Mouse (Mus musculus): ENCODE data around the gene Zfand6. TPM values are rescaled to one million over a fixed set of nuclear protein-coding genes. Genes with fewer than 3 reads are reported as not detected.

Gene Zfand6
- total RNA-seq, 2 experiments from 2014 or later: 74.9 to 75.7 TPM

DNA sequence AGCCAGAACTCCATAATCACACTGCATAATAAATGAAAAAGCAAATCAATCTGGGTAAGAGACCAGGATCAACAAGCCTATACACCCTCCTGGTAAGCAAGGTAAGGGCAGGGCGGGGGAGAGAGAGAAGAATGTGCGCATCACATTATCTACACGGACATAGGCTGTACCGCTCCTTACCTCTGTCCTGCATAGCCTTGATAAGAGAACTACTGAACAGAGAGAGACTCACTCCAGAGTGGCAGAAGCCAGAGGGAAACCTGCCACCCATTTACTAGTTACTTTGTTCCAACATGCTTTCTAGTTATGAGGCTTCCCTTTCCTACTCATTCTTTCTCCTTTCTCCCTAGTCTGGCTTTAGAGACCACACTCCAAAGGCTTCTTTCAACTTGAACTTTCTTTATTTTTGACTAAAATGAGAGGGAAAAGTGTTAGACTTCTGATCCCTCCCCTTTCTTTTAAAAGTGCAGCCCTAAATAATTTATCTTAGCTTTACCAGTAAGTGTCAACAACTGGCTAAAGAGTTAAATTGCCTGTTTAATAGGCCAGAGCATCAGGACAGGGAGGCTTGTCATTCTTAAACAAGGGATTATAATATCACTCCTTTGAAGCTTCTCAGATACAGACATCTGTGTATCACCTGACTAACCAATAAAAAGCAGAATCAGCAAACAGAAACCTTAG is 38.3 kb downstream of the Zfand6 start:
- no peak for DNase-seq

GRCm38 (mm10) chr7:84649016-84649415 is 40.7 kb downstream of the Zfand6 start:
- no peak for DNase-seq

DNA sequence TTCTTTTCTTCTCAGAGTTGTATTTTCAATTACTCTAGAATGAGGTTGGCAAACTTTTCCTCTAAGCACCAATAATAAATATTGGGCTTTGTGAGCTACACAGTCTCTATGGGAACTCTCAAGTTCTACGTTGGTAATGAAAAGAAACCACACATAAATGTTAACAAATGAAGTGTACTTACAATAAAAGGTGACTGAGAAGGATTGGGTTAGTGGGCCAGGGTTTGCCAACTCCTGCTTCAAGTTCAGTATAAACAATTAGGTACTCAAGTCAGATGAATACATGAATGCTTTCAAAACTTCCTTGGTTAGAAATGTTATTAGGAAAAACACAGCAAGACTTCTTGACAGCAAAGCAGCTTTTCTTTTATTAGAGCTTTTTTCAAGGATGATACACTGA is 43.5 kb downstream of the Zfand6 start:
- DNase-seq: no peak

DNA sequence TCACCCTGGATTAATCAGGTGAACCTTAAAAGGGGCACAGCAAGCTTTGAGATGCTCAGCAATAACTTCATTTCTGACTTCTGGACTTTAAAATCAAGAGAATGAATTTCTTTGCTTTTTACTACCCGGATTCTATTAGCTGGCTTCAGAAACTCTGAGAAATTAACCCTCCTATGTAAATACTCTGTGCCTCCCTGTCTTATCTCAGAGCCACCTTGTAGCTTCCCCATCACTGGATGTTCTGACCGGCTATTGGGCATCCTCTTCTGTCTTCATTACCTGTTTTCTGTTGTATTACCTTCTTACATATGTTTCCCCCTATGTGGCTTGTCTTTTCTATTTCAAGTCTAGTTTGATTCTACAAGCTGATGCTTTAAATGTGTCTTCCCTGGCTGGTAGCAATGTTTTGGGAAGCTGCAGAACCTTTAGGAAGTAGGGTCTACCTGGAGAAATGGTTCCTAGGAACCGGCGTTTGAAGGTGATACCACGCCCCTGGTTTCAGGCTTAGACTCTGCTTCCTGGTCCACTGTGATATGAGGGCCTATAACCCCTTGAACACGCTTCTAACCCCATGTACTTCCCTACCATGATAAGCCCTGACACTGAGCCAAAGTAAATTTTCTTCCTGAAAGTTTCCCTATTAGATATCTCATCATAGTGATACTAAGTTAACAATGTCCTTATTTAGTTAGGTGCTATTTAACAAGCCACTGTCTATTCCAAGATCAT is 46.3 kb downstream of the Zfand6 start:
- no peak for DNase-seq

DNA sequence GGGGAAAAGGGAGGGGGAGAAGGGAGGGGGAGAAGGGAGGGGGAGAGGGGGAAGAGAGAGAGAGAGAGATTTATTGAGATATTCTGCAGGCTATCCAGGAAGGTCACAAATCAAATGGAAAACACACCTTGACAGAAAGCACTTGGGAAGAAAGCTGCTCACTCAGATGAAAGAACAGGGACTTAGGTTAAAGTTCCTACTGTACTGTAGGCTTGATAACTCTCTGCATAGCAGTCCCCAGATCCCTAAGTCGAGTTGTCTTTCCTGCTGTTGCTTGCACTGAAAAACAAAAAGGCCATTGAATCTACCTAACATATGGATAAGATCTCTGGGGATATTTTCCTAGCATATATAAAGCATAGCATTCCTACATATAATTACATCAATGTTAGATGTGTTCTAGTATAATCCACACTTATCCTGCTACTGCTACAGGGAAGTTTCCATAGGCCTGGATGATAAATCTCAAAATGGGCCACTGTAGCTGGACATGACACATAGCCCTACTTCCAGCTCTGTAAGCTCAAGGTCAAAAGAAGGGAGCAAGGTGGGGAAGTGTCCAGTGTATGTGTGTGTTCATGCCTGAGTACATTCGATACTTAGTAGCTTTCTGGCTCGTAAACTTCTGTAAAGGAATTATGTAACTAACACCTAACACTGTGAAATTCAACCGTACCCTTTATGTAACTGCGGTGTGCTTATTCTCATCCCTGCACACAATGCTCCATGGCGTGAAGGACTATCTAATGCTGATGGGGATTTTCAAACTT is 47.4 kb downstream of the Zfand6 start:
- no peak for DNase-seq

DNA sequence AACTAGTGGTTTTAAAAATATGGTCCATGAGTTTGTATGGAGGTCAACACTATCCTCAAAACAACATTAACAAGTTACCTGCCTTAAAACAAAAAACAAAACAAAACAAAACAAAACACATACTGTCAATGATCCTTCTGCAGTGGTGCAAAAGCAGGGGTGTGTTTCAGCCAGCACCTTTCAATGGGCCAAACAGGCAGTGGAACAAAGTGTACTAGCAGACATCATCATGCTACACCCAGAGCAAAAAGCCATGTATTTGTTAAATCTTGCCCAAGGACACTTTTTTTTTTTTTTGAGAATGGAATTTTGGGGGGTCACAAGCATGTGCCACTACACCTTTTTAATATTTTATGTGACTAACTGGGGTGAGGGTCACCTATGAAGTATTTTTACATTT is 52.8 kb downstream of the Zfand6 start:
- no peak for DNase-seq

GRCm38 (mm10) chr7:84631878-84632277 is 57.9 kb downstream of the Zfand6 start:
- DNase-seq: no peak

DNA sequence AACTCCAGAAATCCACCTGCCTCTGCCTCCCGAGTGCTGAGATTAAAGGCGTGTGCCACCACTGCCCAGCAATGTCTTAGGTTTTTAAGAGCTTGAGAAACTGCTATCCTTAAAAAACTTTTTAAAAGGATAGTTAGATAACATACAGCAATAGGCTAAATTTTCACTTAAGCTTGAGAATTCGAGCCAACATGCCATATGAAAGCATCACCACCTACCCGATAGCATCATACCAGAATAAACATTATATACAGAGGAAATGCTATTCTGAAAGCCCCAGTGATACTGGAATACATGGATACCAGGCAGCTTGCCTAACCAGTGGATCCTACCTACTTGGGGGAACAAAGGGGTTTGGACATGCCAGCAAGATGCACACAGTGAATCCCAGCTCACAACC is 66.0 kb downstream of the Zfand6 start:
- DNase-seq: no peak

- DNase-seq: no peak
Observed at GRCm38 (mm10) chr7:84620956-84621355, 68.8 kb downstream of the Zfand6 start.

- DNase-seq: no peak
Observed at GRCm38 (mm10) chr7:84618951-84619350, 70.8 kb downstream of the Zfand6 start.

DNA sequence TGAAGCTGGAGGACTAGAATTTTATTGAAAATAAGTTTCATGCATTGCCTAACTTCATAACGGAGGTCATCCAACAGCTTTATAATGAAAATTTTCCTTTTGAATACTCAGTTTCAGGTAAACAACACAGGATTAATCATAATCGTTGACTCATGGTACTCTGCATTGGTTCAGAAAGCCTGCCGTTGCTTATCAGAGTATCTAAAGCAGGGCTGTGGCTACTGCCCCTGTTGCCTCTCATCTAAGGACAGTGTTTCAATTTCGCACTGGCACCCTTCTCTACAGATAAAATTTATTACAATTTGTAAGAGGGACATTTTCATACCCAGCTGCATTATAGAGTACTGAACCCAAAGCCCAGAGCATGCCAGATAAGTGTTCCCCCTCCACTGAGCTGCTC is 77.3 kb downstream of the Zfand6 start:
- DNase-seq: no peak

DNA sequence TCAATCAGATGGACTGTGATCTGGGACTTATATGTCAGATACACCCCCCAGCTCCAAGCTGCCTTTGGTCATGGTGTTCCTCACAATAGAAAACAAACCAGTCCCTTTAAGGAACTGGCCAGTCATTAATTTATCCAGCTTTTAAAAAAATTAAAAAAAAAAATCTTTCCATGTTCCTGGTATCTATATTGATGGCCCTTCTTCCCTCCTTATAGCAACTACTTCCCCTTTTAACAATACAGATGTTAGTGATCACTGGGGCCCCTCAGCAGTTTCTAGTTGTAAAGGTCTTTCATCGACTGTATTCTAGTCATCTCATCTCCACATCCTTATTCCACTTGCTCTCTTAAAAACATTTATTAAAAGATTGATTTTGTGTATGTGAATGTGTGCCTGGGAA is 78.2 kb downstream of the Zfand6 start:
- DNase-seq: no peak

- DNase-seq: peak; percentile 6 to 27
Observed at GRCm38 (mm10) chr7:84606293-84606749, 83.4 kb downstream of the Zfand6 start, which contains the start of gene Fah. Fah (minus strand) TSS chr7:84606722.

- DNase-seq: peak; percentile 78 to 79
Observed at GRCm38 (mm10) chr7:84605704-84606292, 84.0 kb downstream of the Zfand6 start.

DNA sequence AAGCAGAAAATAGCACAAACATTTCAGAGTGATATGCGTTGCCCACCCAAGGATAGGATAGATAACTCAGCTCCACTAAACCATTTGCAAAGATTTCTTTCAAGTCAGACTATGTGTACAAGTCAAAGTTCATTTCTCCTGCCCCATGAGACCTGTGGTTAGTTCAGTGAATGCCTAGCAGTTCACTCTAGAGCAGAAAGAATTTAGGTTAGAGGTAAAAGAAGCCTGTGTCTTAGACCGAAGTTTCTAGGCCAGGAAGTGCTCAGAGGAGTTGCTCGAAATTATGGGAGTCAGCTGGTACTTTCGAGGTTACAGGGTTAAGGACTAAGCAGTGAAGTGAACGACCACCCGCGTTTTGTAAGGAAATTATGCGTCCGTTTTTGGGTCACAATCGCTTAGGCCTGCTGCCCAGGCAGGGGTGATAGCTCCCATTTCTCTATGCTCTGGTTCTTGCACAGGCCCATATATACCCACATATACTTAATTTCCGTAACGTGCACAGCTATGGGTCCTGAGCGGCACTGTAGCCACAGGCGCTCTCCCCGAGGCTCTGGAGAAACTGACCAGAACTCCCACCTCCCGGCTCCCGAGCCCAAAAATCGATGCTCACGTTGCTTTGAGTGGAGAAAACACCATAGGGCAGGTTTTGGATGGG is 84.6 kb downstream of the Zfand6 start:
- no peak for DNase-seq

DNA sequence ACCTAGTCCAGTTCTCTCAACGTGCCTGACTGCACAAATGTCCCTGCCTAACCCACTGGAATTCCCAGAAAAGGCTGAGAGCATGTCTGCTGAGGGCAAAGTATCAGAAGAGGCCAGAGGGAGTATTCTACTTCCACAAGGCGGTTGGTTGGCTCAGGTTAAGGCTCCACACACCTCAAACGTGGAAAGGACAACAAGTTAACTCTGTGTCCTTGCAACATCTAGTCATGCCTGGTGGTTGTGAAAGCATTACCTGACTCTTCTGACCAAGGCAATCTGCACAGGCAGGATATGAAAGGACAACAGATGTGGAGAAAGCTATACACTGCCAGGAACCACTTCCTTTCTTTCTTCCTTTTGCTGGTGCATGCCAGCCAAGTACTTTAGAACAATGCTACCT is 85.3 kb downstream of the Zfand6 start:
- DNase-seq: no peak

DNA sequence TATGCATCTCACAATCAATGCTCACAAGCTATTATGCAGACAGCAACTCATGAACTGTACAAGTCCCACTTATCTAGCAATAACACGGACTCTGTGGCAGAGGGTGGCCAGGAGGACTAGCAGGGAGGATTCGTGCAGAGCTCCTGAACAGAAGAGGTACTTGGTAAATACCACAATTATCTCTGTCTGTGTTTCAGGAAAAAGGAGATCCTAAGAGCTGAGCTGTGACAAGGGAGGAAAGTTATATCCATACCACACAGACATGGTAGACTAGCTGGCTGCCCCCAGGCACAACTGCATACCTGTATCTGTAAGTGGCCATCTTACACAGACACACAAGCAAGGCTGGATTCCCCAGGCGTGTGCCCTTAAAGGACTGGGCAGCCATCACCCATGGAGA is 88.4 kb downstream of the Zfand6 start:
- DNase-seq: no peak

GRCm38 (mm10) chr7:84600631-84601030 is 89.1 kb downstream of the Zfand6 start:
- no peak for DNase-seq

DNA sequence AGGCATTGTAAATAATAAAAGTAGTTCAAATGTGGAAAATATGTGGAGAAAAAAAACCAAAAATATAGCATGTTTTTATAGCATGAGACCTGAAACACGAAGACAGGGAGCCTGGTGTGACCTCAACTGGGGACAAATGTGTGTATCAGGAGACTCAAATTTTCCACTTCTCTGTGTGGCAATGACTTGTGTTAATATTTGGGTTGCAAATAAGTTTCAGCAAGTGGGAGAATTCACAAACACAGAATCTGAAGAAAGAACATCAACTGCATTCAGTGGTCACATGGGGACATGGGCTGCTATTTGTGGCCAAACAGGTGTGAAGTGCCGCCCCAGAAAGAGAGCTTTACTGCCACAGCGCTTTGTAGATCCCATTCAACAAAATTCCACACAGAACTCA is 93.1 kb downstream of the Zfand6 start:
- no peak for DNase-seq

DNA sequence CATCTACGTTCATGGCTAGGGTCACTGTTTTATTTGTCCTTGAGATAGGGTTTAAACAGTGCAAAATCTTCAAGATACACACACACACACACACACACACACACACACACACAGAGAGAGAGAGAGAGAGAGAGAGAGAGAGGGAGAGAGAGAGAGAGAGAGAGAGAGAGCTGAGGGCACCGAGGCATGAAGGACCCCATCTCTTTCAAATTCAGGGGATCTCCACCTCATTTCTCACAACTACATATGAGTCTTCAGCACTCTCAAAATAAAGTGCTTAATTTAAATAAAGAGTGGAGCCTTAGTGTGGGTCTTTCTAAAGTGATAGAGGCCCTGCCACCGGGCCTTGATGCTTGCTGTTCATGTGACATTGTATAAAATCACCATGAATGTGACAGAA is 93.8 kb downstream of the Zfand6 start:
- DNase-seq: no peak

DNA sequence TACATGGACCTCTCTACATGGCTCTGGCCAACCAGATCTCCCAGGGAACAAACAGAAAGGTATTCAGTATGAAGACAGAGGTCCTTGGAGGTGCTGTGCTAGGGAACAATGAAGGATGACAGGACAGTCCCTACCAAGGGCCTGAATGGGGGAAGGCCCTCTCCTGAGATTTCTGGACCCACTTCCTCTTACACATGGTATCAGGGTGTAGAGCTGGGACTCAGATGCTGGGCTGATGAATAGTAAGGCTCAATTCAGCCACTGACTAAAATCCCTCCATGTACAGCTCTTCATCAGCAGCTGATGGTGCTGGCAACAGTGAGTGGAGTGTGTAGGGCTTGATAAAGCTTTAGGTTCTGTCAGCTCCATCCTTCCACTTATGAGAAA is 94.8 kb downstream of the Zfand6 start:
- DNase-seq: no peak
